Mouse (Mus musculus): ENCODE data around the gene A630001G21Rik. TPM values are rescaled to one million over a fixed set of nuclear protein-coding genes. Genes with fewer than 3 reads are reported as not detected.

A630001G21Rik gene
- polyA plus RNA-seq, 1 experiment from 2014 or later = 0.94 TPM

- no peak overlapping the region for H3K27ac ChIP-seq (ENCODE audit: low read depth, low read length)
- ATAC-seq (ENCODE audit: insufficient read depth, low FRiP score, low TSS enrichment) (no peak), DNase-seq (ENCODE audit: low spot score) (no peak)
- H3K9me3 ChIP-seq (ENCODE audit: control insufficient read depth, low read length) = no peaks in the 10 kb centered on the region
- H3K36me3 ChIP-seq (ENCODE audit: control insufficient read depth, insufficient read depth, low read length) = no peaks in the 10 kb centered on the region
- H3K9ac ChIP-seq (ENCODE audit: low read length) = no peak overlapping the region
- 79% methylated on average over 1 of the region's 1 CpGs for WGBS
- H3K4me2 ChIP-seq (ENCODE audit: low read depth) = no peak overlapping the region
- H3K4me1 ChIP-seq (ENCODE audit: control insufficient read depth, insufficient read depth, low read length) = no peaks in the 10 kb centered on the region
- H3K4me3 ChIP-seq (ENCODE audit: low read depth, low read length) = no peak overlapping the region
- no peaks in the 10 kb centered on the region for H3K27me3 ChIP-seq (ENCODE audit: control insufficient read depth, insufficient read depth, low read length)
Observed at GRCm38 (mm10) chr1:85692281-85692680, 86.2 kb downstream of the A630001G21Rik start.

GRCm38 (mm10) chr1:85690544-85690943 lies 87.9 kb downstream of the A630001G21Rik start:
- Histone ChIP-seq H3K27me3 (ENCODE audit: control insufficient read depth, insufficient read depth, low read length) (no peaks in the 10 kb centered on the region), H3K4me2 (ENCODE audit: low read depth) (no peak overlapping the region), H3K9me3 (ENCODE audit: control insufficient read depth, low read length) (no peaks in the 10 kb centered on the region), H3K36me3 (ENCODE audit: control insufficient read depth, insufficient read depth, low read length) (no peaks in the 10 kb centered on the region), H3K9ac (ENCODE audit: low read length) (no peak overlapping the region), H3K4me1 (ENCODE audit: control insufficient read depth, insufficient read depth, low read length) (no peaks in the 10 kb centered on the region), H3K27ac (ENCODE audit: low read depth, low read length) (no peak overlapping the region), H3K4me3 (ENCODE audit: low read depth, low read length) (no peak overlapping the region)
- DNase-seq (ENCODE audit: low spot score) (no peak), ATAC-seq (ENCODE audit: insufficient read depth, low FRiP score, low TSS enrichment) (no peak)
- WGBS = 94% methylated on average over 3 of the region's 3 CpGs

DNA sequence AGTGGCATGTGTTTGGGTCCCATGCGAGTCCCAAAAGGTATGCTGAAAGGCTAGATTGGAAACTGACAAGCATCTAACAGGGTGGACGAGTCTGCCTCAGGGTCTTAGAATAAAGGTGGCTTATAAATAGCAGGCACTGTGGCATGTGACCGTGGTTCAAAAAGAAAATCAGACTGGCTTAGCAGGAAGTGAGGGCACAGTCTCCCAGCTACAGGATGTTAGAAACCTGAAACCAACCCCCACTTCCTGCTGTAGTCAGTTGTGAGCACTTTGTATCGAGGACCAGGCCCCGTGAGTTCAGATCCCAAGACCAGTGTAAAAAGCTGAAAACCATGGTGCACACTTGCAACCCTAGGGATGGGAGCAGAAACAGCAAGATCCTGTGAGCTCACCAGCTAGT lies 91.1 kb downstream of the A630001G21Rik start:
- no peak overlapping the region for H3K4me2 ChIP-seq (ENCODE audit: low read depth)
- H3K27ac ChIP-seq (ENCODE audit: low read depth, low read length) = no peak overlapping the region
- H3K4me3 ChIP-seq (ENCODE audit: low read depth, low read length) = no peak overlapping the region
- H3K9ac ChIP-seq (ENCODE audit: low read length) = no peak overlapping the region
- ATAC-seq (ENCODE audit: insufficient read depth, low FRiP score, low TSS enrichment) (no peak), DNase-seq (ENCODE audit: low spot score) (no peak)
- no peaks in the 10 kb centered on the region for H3K4me1 ChIP-seq (ENCODE audit: control insufficient read depth, insufficient read depth, low read length)
- 80% methylated on average over 5 of the region's 5 CpGs for WGBS
- no peaks in the 10 kb centered on the region for H3K36me3 ChIP-seq (ENCODE audit: control insufficient read depth, insufficient read depth, low read length)
- no peaks in the 10 kb centered on the region for H3K9me3 ChIP-seq (ENCODE audit: control insufficient read depth, low read length)
- H3K27me3 ChIP-seq (ENCODE audit: control insufficient read depth, insufficient read depth, low read length) = no peaks in the 10 kb centered on the region

DNA sequence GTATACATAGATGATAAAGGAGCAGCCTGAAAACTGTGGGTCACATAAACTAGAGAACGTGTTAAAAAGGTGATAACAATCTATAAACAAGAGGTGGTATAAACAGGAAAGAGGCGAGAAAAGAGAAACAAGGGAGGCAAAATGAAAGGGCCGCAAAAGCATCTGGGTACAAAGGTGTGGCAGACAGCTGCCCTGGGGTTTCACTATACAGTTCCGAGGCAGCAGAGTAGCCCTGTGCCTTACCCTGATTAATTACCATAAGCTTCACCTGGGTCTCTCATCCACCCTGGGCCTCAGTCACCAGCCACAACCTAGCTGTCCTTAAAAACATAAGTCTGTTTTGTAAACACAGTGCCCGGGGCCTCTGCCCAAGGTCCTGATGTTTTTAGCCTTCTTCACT lies 91.8 kb downstream of the A630001G21Rik start:
- H3K9me3 ChIP-seq (ENCODE audit: control insufficient read depth, low read length) = no peaks in the 10 kb centered on the region

GRCm38 (mm10) chr1:85680226-85680625 lies 98.2 kb downstream of the A630001G21Rik start:
- 80% methylated on average over 4 of the region's 4 CpGs for WGBS
- Histone ChIP-seq H3K27ac (ENCODE audit: low read depth, low read length) (no peak overlapping the region), H3K9me3 (ENCODE audit: control insufficient read depth, low read length) (no peaks in the 10 kb centered on the region), H3K9ac (ENCODE audit: low read length) (no peak overlapping the region), H3K4me2 (ENCODE audit: low read depth) (no peak overlapping the region), H3K4me1 (ENCODE audit: control insufficient read depth, insufficient read depth, low read length) (no peaks in the 10 kb centered on the region), H3K4me3 (ENCODE audit: low read depth, low read length) (no peak overlapping the region), H3K36me3 (ENCODE audit: control insufficient read depth, insufficient read depth, low read length) (no peaks in the 10 kb centered on the region), H3K27me3 (ENCODE audit: control insufficient read depth, insufficient read depth, low read length) (no peaks in the 10 kb centered on the region)
- no peak for ATAC-seq (ENCODE audit: insufficient read depth, low FRiP score, low TSS enrichment)
- no peak for DNase-seq (ENCODE audit: low spot score)

More for the DNA sequence above, 91.8 kb downstream of the A630001G21Rik start:
- Histone ChIP-seq H3K4me1 (ENCODE audit: control insufficient read depth, insufficient read depth, low read length) (no peaks in the 10 kb centered on the region), H3K9ac (ENCODE audit: low read length) (no peak overlapping the region), H3K27ac (ENCODE audit: low read depth, low read length) (no peak overlapping the region), H3K4me3 (ENCODE audit: low read depth, low read length) (no peak overlapping the region), H3K27me3 (ENCODE audit: control insufficient read depth, insufficient read depth, low read length) (no peaks in the 10 kb centered on the region), H3K4me2 (ENCODE audit: low read depth) (no peak overlapping the region), H3K36me3 (ENCODE audit: control insufficient read depth, insufficient read depth, low read length) (no peaks in the 10 kb centered on the region)
- no peak for ATAC-seq (ENCODE audit: insufficient read depth, low FRiP score, low TSS enrichment)
- DNase-seq (ENCODE audit: low spot score) = no peak
- WGBS = 76% methylated on average over 5 of the region's 5 CpGs

Small RNAs within 50 kb of the gene (microRNA-seq; reads per million reads assigned to microRNA genes)
- gene Gm25472 (not detected), gene Mir8096 (not detected)

Other genes with a start within 250 kb of the A630001G21Rik start
- not detected in 2 replicates for gene G530012D18Rik, start 203.0 kb downstream of the A630001G21Rik start, polyA plus RNA-seq (2014; fragmentation: Nextera tagmentation; extraction: Ambion mirVana)
- gene Sp110, start 179.8 kb downstream of the A630001G21Rik start, polyA plus RNA-seq (2014; fragmentation: Nextera tagmentation; extraction: Ambion mirVana) = 0.42 and 0.47 TPM in 2 replicates
- 0.76 and 1.3 TPM in 2 replicates for gene Sp140, start 178.3 kb downstream of the A630001G21Rik start, polyA plus RNA-seq (2014; fragmentation: Nextera tagmentation; extraction: Ambion mirVana)
- gene Sp100, start 128.7 kb downstream of the A630001G21Rik start, polyA plus RNA-seq (2014; fragmentation: Nextera tagmentation; extraction: Ambion mirVana) = 0.33 and 1.0 TPM in 2 replicates
- 70.5 and 74.7 TPM in 2 replicates for gene Cab39, start 14.8 kb upstream of the A630001G21Rik start, polyA plus RNA-seq (2014; fragmentation: Nextera tagmentation; extraction: Ambion mirVana)
- 70.6 and 72.3 TPM in 2 replicates for gene Itm2c, start 115.6 kb upstream of the A630001G21Rik start, polyA plus RNA-seq (2014; fragmentation: Nextera tagmentation; extraction: Ambion mirVana)
- gene 4933407L21Rik, start 149.8 kb upstream of the A630001G21Rik start, polyA plus RNA-seq (2014; fragmentation: Nextera tagmentation; extraction: Ambion mirVana) = 0.28 TPM in 1 of 2 replicates, not detected in the other
- not detected in 2 replicates for gene Gpr55, start 182.4 kb upstream of the A630001G21Rik start, polyA plus RNA-seq (2014; fragmentation: Nextera tagmentation; extraction: Ambion mirVana)
- not detected in 2 replicates for gene Spata3, start 238.2 kb upstream of the A630001G21Rik start, polyA plus RNA-seq (2014; fragmentation: Nextera tagmentation; extraction: Ambion mirVana)

All from neural tube, embryonic 11.5 days (tissue).